10 mouse cellular contexts compared by ENCODE assay signal in genomic region chr6:87621281-87621680, GRCm38 (mm10). TPM values are rescaled to one million over a fixed set of nuclear protein-coding genes. Genes with fewer than 3 reads are reported as not detected.
DNase-seq lines count a peak whose midpoint lies in the region; ATAC-seq and TF ChIP-seq lines count a peak whose summit lies in the region.
"Had no signal": no experiment of that assay in that cellular context is flagged by ENCODE, and none has a peak within 500 bp of the region (broad histone marks: within the 10 kb centered on the region; RNA-seq: fewer than 3 reads in every experiment).

No protein-coding gene starts in this region.

- WGBS in intestine, embryonic 14.5 days, result 40% methylated on average over 3 of the region's 3 CpGs
- WGBS in intestine, postnatal 0 days, result 45% methylated on average over 3 of the region's 3 CpGs
- 18% methylated on average over 3 of the region's 3 CpGs for WGBS in stomach, embryonic 15.5 days

- peak overlapping the region; percentile 62; the same call in 1 of the 2 replicates for H3K27ac ChIP-seq in intestine, embryonic 14.5 days (ENCODE audit: low read depth)
- H3K27ac ChIP-seq in intestine, postnatal 0 days (ENCODE audit: low read depth, low read length), result no peak overlapping the region
- H3K27ac ChIP-seq in stomach, embryonic 15.5 days, result peak overlapping the region; percentile 52; the same call in 1 of the 2 replicates
- H3K27ac ChIP-seq: macrophage had no signal

- no peak for DNase-seq in intestine, embryonic 14.5 days (ENCODE audit: low spot score)
- peak; percentile 53 to 62 for DNase-seq in adrenal gland, postnatal 36 days
- DNase-seq in heart, adult 8-10 months (ENCODE audit: low spot score), result peak; percentile 4
- DNase-seq in kidney, postnatal 25 days, result peak; percentile 39 to 42
- DNase-seq in thymus, postnatal 0 days (ENCODE audit: low spot score), result no peak

- TF ChIP-seq CTCF in intestine, postnatal 0 days (IDR thresholded peaks at IDR 0.05; ENCODE audit: low read depth), result no peak

- H3K4me3 ChIP-seq in intestine, embryonic 14.5 days (ENCODE audit: low read depth, low read length), result no peak overlapping the region
- H3K4me3 ChIP-seq in intestine, postnatal 0 days (ENCODE audit: low read depth, low read length), result no peak overlapping the region
- no peak overlapping the region for H3K4me3 ChIP-seq in stomach, embryonic 15.5 days (replicated peaks)

- no peaks in the 10 kb centered on the region for H3K9me3 ChIP-seq in intestine, embryonic 14.5 days (ENCODE audit: control insufficient read depth, low read length)
- no peaks in the 10 kb centered on the region for H3K9me3 ChIP-seq in intestine, postnatal 0 days (ENCODE audit: control insufficient read depth)
- H3K9me3 ChIP-seq in stomach, embryonic 15.5 days, result no peaks in the 10 kb centered on the region
- H3K9me3 ChIP-seq: G1E had no signal

- ATAC-seq in intestine, embryonic 14.5 days (replicated peaks; ENCODE audit: low FRiP score, low TSS enrichment, low read depth), result no peak
- no peak for ATAC-seq in intestine, postnatal 0 days
- peak; percentile 65; the same call in 1 of the 2 replicates for ATAC-seq in stomach, embryonic 15.5 days (ENCODE audit: insufficient read depth, low FRiP score, low read depth)
- no peak for ATAC-seq in erythroid progenitor cell, adult 5-6 weeks (replicated peaks; ENCODE audit: low FRiP score, poor library complexity, severe bottlenecking)

- no peaks in the 10 kb centered on the region for H3K36me3 ChIP-seq in intestine, embryonic 14.5 days (ENCODE audit: control insufficient read depth, insufficient read depth, low read length)
- no peaks in the 10 kb centered on the region for H3K36me3 ChIP-seq in intestine, postnatal 0 days (ENCODE audit: control insufficient read depth, insufficient read depth)
- no peaks in the 10 kb centered on the region for H3K36me3 ChIP-seq in stomach, embryonic 15.5 days
- H3K36me3 ChIP-seq: G1E had no signal

- no peak overlapping the region for H3K9ac ChIP-seq in intestine, embryonic 14.5 days (ENCODE audit: low read length)
- H3K9ac ChIP-seq in intestine, postnatal 0 days (ENCODE audit: low read depth, low read length), result no peak overlapping the region
- no peak overlapping the region for H3K9ac ChIP-seq in stomach, embryonic 15.5 days

- peaks cover 3% of the 10 kb centered on the region; the same call in 1 of the 2 replicates for H3K4me1 ChIP-seq in intestine, embryonic 14.5 days (replicated peaks; ENCODE audit: control insufficient read depth, insufficient read depth, low read length)
- no peaks in the 10 kb centered on the region for H3K4me1 ChIP-seq in intestine, postnatal 0 days (replicated peaks; ENCODE audit: control insufficient read depth, insufficient read depth, low read length)
- H3K4me1 ChIP-seq in stomach, embryonic 15.5 days, result peaks cover 2% of the 10 kb centered on the region; the same call in 1 of the 2 replicates

- H3K4me2 ChIP-seq in intestine, embryonic 14.5 days (ENCODE audit: low read length), result no peak overlapping the region
- no peak overlapping the region for H3K4me2 ChIP-seq in intestine, postnatal 0 days (replicated peaks; ENCODE audit: low read depth)
- no peak overlapping the region for H3K4me2 ChIP-seq in stomach, embryonic 15.5 days

- H3K27me3 ChIP-seq in intestine, embryonic 14.5 days (replicated peaks; ENCODE audit: control insufficient read depth, insufficient read depth, low read length), result no peaks in the 10 kb centered on the region
- no peaks in the 10 kb centered on the region for H3K27me3 ChIP-seq in intestine, postnatal 0 days (replicated peaks; ENCODE audit: control insufficient read depth, insufficient read depth, low read length)
- no peaks in the 10 kb centered on the region for H3K27me3 ChIP-seq in stomach, embryonic 15.5 days (replicated peaks)

RNA-seq across cellular contexts. Expression of gene Prokr1, which starts 30.7 kb away (rescaled TPM):
- polyA plus RNA-seq in intestine, embryonic 14.5 days (2014; fragmentation: Nextera tagmentation; extraction: Ambion mirVana), result 2.1 and 2.5 TPM in 2 replicates
- 0.63 and 1.0 TPM in 2 replicates for polyA plus RNA-seq in intestine, postnatal 0 days (2015; fragmentation: Nextera tagmentation; extraction: Ambion mirVana)
- total RNA-seq in adrenal gland, postnatal 36 days (2021), result under 1 TPM; 0.36 to 0.63 TPM
- under 1 TPM; 0.62 to 0.68 (median 0.66) TPM for total RNA-seq in heart, adult 8-10 months (2022)
- 2.7 and 2.9 TPM in 2 replicates for polyA plus RNA-seq in stomach, embryonic 15.5 days (2015; fragmentation: Nextera tagmentation; extraction: Ambion mirVana)
- total RNA-seq in erythroid progenitor cell, adult 5-6 weeks (2015; ENCODE audit: low replicate concordance), result 6.5 and 8.4 TPM in 2 replicates
- 5.4 and 6.2 TPM in 2 replicates for total RNA-seq in erythroid progenitor cell, adult 5-6 weeks (2017; ENCODE audit: low replicate concordance)
- polyA plus RNA-seq in thymus, postnatal 0 days (2015; fragmentation: Nextera tagmentation; extraction: Ambion mirVana), result 0.07 and 0.21 TPM in 2 replicates

RNA-seq across cellular contexts. Expression of gene Aplf, which starts 50.7 kb away (rescaled TPM):
- 15.0 TPM in 2 replicates for polyA plus RNA-seq in intestine, embryonic 14.5 days (2014; fragmentation: Nextera tagmentation; extraction: Ambion mirVana)
- 7.4 and 7.9 TPM in 2 replicates for polyA plus RNA-seq in intestine, postnatal 0 days (2015; fragmentation: Nextera tagmentation; extraction: Ambion mirVana)
- 1 to 10 TPM; 5.8 to 8.0 TPM for total RNA-seq in adrenal gland, postnatal 36 days (2021)
- total RNA-seq in heart, adult 8-10 months (2022), result 1 to 10 TPM; 2.2 to 3.0 (median 2.7) TPM
- polyA plus RNA-seq in stomach, embryonic 15.5 days (2015; fragmentation: Nextera tagmentation; extraction: Ambion mirVana), result 15.6 and 16.7 TPM in 2 replicates
- 28.9 and 37.8 TPM in 2 replicates for total RNA-seq in erythroid progenitor cell, adult 5-6 weeks (2015; ENCODE audit: low replicate concordance)
- total RNA-seq in erythroid progenitor cell, adult 5-6 weeks (2017; ENCODE audit: low replicate concordance), result 43.6 and 69.8 TPM in 2 replicates
- polyA plus RNA-seq in thymus, postnatal 0 days (2015; fragmentation: Nextera tagmentation; extraction: Ambion mirVana), result 16.8 and 17.4 TPM in 2 replicates

Comparison
In these comparisons a context has a peak if more than half of its experiments do, and no peak if none do; other contexts are left out.
1. DNase-seq: peak in adrenal gland, postnatal 36 days (2 of 2), heart, adult 8-10 months (single experiment) and kidney, postnatal 25 days (2 of 2); none in intestine, embryonic 14.5 days (single experiment) and thymus, postnatal 0 days (single experiment).